Mouse (Mus musculus) kidney, embryonic 16.5 days (tissue): ENCODE measurements around the gene Hist1h2bh. TPM values are rescaled to one million over a fixed set of nuclear protein-coding genes. Genes with fewer than 3 reads are reported as not detected.

Experiments
- ATAC-seq: fragments of 200-750 bp; cut with Nextera tagmentation; 2 replicates; pipeline ENCODE4 v1.8.0; 2017; ENCODE audit warnings: moderate TSS enrichment; ENCODE audit not compliant: low FRiP score, low TSS enrichment
- H3K27ac ChIP-seq: fragments of 300-500 bp; sonication (generic); 2 replicates; pipeline ENCODE4 v1.5.1; 2014; ENCODE audit warnings: low read length
- H3K27me3 ChIP-seq: fragments of 300-500 bp; sonication (generic); 2 replicates; pipeline ENCODE4 v1.6.1; 2014; ENCODE audit warnings: low read length, control low read depth, mixed read lengths; ENCODE audit not compliant: insufficient read depth
- H3K36me3 ChIP-seq: fragments of 300-500 bp; sonication (generic); 2 replicates; pipeline ENCODE4 v1.6.1; 2014; ENCODE audit warnings: low read length, control low read depth, mixed read lengths; ENCODE audit not compliant: insufficient read depth
- H3K4me1 ChIP-seq: fragments of 300-500 bp; sonication (generic); 2 replicates; pipeline ENCODE4 v1.6.1; 2014; ENCODE audit warnings: low read length, control low read depth, mixed read lengths; ENCODE audit not compliant: insufficient read depth
- H3K4me2 ChIP-seq: fragments of 300-500 bp; sonication (generic); replicated peaks from 2 replicates; pipeline ENCODE4 v1.6.1; 2014; ENCODE audit warnings: low read depth, low read length
- H3K4me3 ChIP-seq: fragments of 300-500 bp; sonication (generic); 2 replicates; pipeline ENCODE4 v1.5.1; 2014; ENCODE audit warnings: mild to moderate bottlenecking, low read length
- H3K9ac ChIP-seq: fragments of 300-500 bp; sonication (generic); replicated peaks from 2 replicates; pipeline ENCODE4 v1.6.1; 2014; ENCODE audit warnings: low read length
- H3K9me3 ChIP-seq: fragments of 300-500 bp; sonication (generic); 2 replicates; pipeline ENCODE4 v1.6.1; 2016; ENCODE audit warnings: low read length, control low read depth
- WGBS: fragments of 180-500 bp; shearing (Covaris S2); extraction: QIAGEN DNeasy Blood & Tissue Kit; methylation state at CpG from one replicate; pipeline ENCODE4 v1.1.7; 2014; 5-methylcytosine and 5-hydroxymethylcytosine counted together
- polyA plus RNA-seq: library from polyadenylated mRNA; unstranded; fragments of >200 nt; fragmentation: Nextera tagmentation; extraction: Ambion mirVana; gene quantifications from 2 replicates; pipeline ENCODE4 v1.2.1, GENCODE M21; 2015

Hist1h2bh gene
- polyA plus RNA-seq, 1 experiment from 2014 or later: 0.64 TPM

GRCm38 (mm10) chr13:23519416-23519815 lies 23.8 kb downstream of the Hist1h2bh start:
- peak overlapping the region; percentile 55 for H3K4me3 ChIP-seq
- no peaks in the 10 kb centered on the region for H3K9me3 ChIP-seq
- H3K27ac ChIP-seq: peak overlapping the region; percentile 72; the same call in 1 of the 2 replicates
- H3K4me2 ChIP-seq: peak overlapping the region; percentile 70
- no peaks in the 10 kb centered on the region for H3K27me3 ChIP-seq
- H3K36me3 ChIP-seq: no peaks in the 10 kb centered on the region
- ATAC-seq: 0 out of 2 replicates have a peak, but pooled peaks have one; percentile 39
- under 1% methylated on average over 10 of the region's 10 CpGs for WGBS
- H3K4me1 ChIP-seq: peaks cover 10% of the 10 kb centered on the region
- H3K9ac ChIP-seq: peak overlapping the region; percentile 58

- H3K9me3 ChIP-seq: no peaks in the 10 kb centered on the region
- ATAC-seq: peak; percentile 47; the same call in 1 of the 2 replicates
- WGBS: 0% methylated on average over 6 of the region's 6 CpGs
- no peaks in the 10 kb centered on the region for H3K27me3 ChIP-seq
- peak overlapping the region; percentile 55 for H3K4me3 ChIP-seq
- H3K27ac ChIP-seq: peak overlapping the region; percentile 72; the same call in 1 of the 2 replicates
- H3K4me2 ChIP-seq: peak overlapping the region; percentile 70
- H3K4me1 ChIP-seq: peaks cover 10% of the 10 kb centered on the region
- no peaks in the 10 kb centered on the region for H3K36me3 ChIP-seq
- H3K9ac ChIP-seq: peak overlapping the region; percentile 58
Measured at GRCm38 (mm10) chr13:23518885-23519284, 24.3 kb downstream of the Hist1h2bh start.

GRCm38 (mm10) chr13:23518295-23518603 lies 24.9 kb downstream of the Hist1h2bh start:
- Histone ChIP-seq H3K36me3 (no peaks in the 10 kb centered on the region), H3K27me3 (no peaks in the 10 kb centered on the region), H3K27ac (0 out of 2 replicates have a peak overlapping the region, but pooled peaks have one; percentile 38), H3K9ac (peak overlapping the region; percentile 56), H3K4me3 (peak overlapping the region; percentile 75), H3K4me2 (peak overlapping the region; percentile 94), H3K9me3 (no peaks in the 10 kb centered on the region), H3K4me1 (peaks cover 10% of the 10 kb centered on the region)
- WGBS: under 1% methylated on average over 6 of the region's 6 CpGs
- ATAC-seq: no peak

- Histone ChIP-seq H3K27me3 (no peaks in the 10 kb centered on the region), H3K4me2 (peak overlapping the region; percentile 94), H3K9me3 (no peaks in the 10 kb centered on the region), H3K9ac (peak overlapping the region; percentile 65), H3K27ac (peak overlapping the region; percentile 86), H3K4me3 (peak overlapping the region; percentile 75), H3K4me1 (peaks cover 10% of the 10 kb centered on the region), H3K36me3 (no peaks in the 10 kb centered on the region)
- peak; percentile 92 for ATAC-seq
- WGBS: under 1% methylated on average over 27 of the region's 27 CpGs
Measured at GRCm38 (mm10) chr13:23517603-23518294, 25.4 kb downstream of the Hist1h2bh start.

GRCm38 (mm10) chr13:23516822-23517602 lies 26.2 kb downstream of the Hist1h2bh start:
- H3K27ac ChIP-seq: peak overlapping the region; percentile 86
- peak overlapping the region; percentile 75 for H3K4me3 ChIP-seq
- H3K4me2 ChIP-seq: peak overlapping the region; percentile 94
- H3K4me1 ChIP-seq: peaks cover 10% of the 10 kb centered on the region
- H3K36me3 ChIP-seq: no peaks in the 10 kb centered on the region
- no peaks in the 10 kb centered on the region for H3K9me3 ChIP-seq
- no peaks in the 10 kb centered on the region for H3K27me3 ChIP-seq
- ATAC-seq: peak; percentile 74
- WGBS: 0% methylated on average over 19 of the region's 19 CpGs
- peak overlapping the region; percentile 65 for H3K9ac ChIP-seq

GRCm38 (mm10) chr13:23515826-23516620 lies 27.2 kb downstream of the Hist1h2bh start:
- no peak overlapping the region for H3K27ac ChIP-seq
- no peak for ATAC-seq
- 51% methylated on average over 15 of the region's 15 CpGs for WGBS
- no peaks in the 10 kb centered on the region for H3K27me3 ChIP-seq
- no peaks in the 10 kb centered on the region for H3K36me3 ChIP-seq
- H3K4me3 ChIP-seq: peak overlapping the region; percentile 26
- peak overlapping the region; percentile 43 for H3K4me2 ChIP-seq
- no peaks in the 10 kb centered on the region for H3K9me3 ChIP-seq
- H3K9ac ChIP-seq: peak overlapping the region; percentile 23
- peaks cover 10% of the 10 kb centered on the region for H3K4me1 ChIP-seq

- no peak for ATAC-seq
- Histone ChIP-seq H3K4me1 (peaks cover 10% of the 10 kb centered on the region), H3K4me3 (no peak overlapping the region), H3K27ac (no peak overlapping the region), H3K36me3 (no peaks in the 10 kb centered on the region), H3K9me3 (no peaks in the 10 kb centered on the region), H3K9ac (no peak overlapping the region), H3K4me2 (no peak overlapping the region), H3K27me3 (no peaks in the 10 kb centered on the region)
- WGBS: 80% methylated on average over 5 of the region's 5 CpGs
Measured at GRCm38 (mm10) chr13:23515281-23515680, 27.9 kb downstream of the Hist1h2bh start.

- Histone ChIP-seq H3K4me2 (no peak overlapping the region), H3K4me3 (no peak overlapping the region), H3K4me1 (peaks cover 5% of the 10 kb centered on the region), H3K9me3 (no peaks in the 10 kb centered on the region), H3K36me3 (no peaks in the 10 kb centered on the region), H3K27ac (no peak overlapping the region), H3K27me3 (no peaks in the 10 kb centered on the region), H3K9ac (no peak overlapping the region)
- no peak for ATAC-seq
- WGBS: 85% methylated on average over 1 of the region's 1 CpGs
Measured at GRCm38 (mm10) chr13:23513517-23513916, 29.7 kb downstream of the Hist1h2bh start.

- Histone ChIP-seq H3K4me1 (peaks cover 14% of the 10 kb centered on the region), H3K9ac (no peak overlapping the region), H3K4me2 (no peak overlapping the region), H3K27ac (no peak overlapping the region), H3K27me3 (no peaks in the 10 kb centered on the region), H3K36me3 (no peaks in the 10 kb centered on the region), H3K4me3 (no peak overlapping the region), H3K9me3 (no peaks in the 10 kb centered on the region)
- WGBS: 23% methylated on average over 1 of the region's 1 CpGs
- ATAC-seq: no peak
Measured at GRCm38 (mm10) chr13:23510127-23510526, 33.1 kb downstream of the Hist1h2bh start.
